Mouse (Mus musculus): ENCODE results near the gene Slc24a1. TPM values are rescaled to one million over a fixed set of nuclear protein-coding genes. Genes with fewer than 3 reads are reported as not detected.

Slc24a1 gene
- polyA plus RNA-seq, 1 experiment from 2014 or later = 0.08 TPM

GRCm38 (mm10) chr9:64960978-64961320 lies 9.5 kb upstream of the Slc24a1 start:
- ATAC-seq (ENCODE audit: low read depth) = peak; percentile 88
- under 1% methylated on average over 11 of the region's 17 CpGs for WGBS
- Histone ChIP-seq H3K36me3 (ENCODE audit: control insufficient read depth, insufficient read depth, low read length) (peaks cover 16% of the 10 kb centered on the region), H3K27me3 (ENCODE audit: control insufficient read depth, insufficient read depth, low read depth, low read length) (no peaks in the 10 kb centered on the region), H3K27ac (ENCODE audit: low read length) (peak overlapping the region; percentile 88), H3K4me2 (ENCODE audit: low read depth, low read length) (peak overlapping the region; percentile 71), H3K4me3 (ENCODE audit: low read length) (peak overlapping the region; percentile 76), H3K4me1 (replicated peaks; ENCODE audit: control insufficient read depth, insufficient read depth, low read length) (peaks cover 11% of the 10 kb centered on the region), H3K9ac (ENCODE audit: low read length) (peak overlapping the region; percentile 91), H3K9me3 (ENCODE audit: control insufficient read depth, low read length) (no peaks in the 10 kb centered on the region)

- H3K4me2 ChIP-seq (ENCODE audit: low read depth, low read length) = peak within 1 kb of the TSS; percentile 71
- H3K27me3 ChIP-seq (ENCODE audit: control insufficient read depth, insufficient read depth, low read depth, low read length) = no peaks in the 10 kb centered on the region
- H3K9ac ChIP-seq (ENCODE audit: low read length) = peak within 1 kb of the TSS; percentile 91
- H3K27ac ChIP-seq (ENCODE audit: low read length) = peak within 1 kb of the TSS; percentile 88
- 4% methylated on average over 29 of the region's 29 CpGs for WGBS
- no peaks in the 10 kb centered on the region for H3K9me3 ChIP-seq (ENCODE audit: control insufficient read depth, low read length)
- H3K4me1 ChIP-seq (replicated peaks; ENCODE audit: control insufficient read depth, insufficient read depth, low read length) = peaks cover 11% of the 10 kb centered on the region
- peak; percentile 99 for ATAC-seq (ENCODE audit: low read depth)
- peaks cover 13% of the 10 kb centered on the region for H3K36me3 ChIP-seq (ENCODE audit: control insufficient read depth, insufficient read depth, low read length)
- H3K4me3 ChIP-seq (ENCODE audit: low read length) = peak within 1 kb of the TSS; percentile 76
Measured at GRCm38 (mm10) chr9:64960117-64960977, 8.9 kb upstream of the Slc24a1 start, which contains the start of gene Ints14. TSS of gene Ints14 (plus strand) at chr9:64960905.

GRCm38 (mm10) chr9:64957276-64957675 lies 5.9 kb upstream of the Slc24a1 start:
- H3K4me2 ChIP-seq (ENCODE audit: low read depth, low read length) = no peak overlapping the region
- no peak for ATAC-seq (ENCODE audit: low read depth)
- no peak overlapping the region for H3K4me3 ChIP-seq (ENCODE audit: low read length)
- 81% methylated on average over 3 of the region's 3 CpGs for WGBS
- H3K27me3 ChIP-seq (ENCODE audit: control insufficient read depth, insufficient read depth, low read depth, low read length) = no peaks in the 10 kb centered on the region
- peaks cover 19% of the 10 kb centered on the region for H3K4me1 ChIP-seq (replicated peaks; ENCODE audit: control insufficient read depth, insufficient read depth, low read length)
- no peak overlapping the region for H3K9ac ChIP-seq (ENCODE audit: low read length)
- no peak overlapping the region for H3K27ac ChIP-seq (ENCODE audit: low read length)
- H3K9me3 ChIP-seq (ENCODE audit: control insufficient read depth, low read length) = no peaks in the 10 kb centered on the region
- H3K36me3 ChIP-seq (ENCODE audit: control insufficient read depth, insufficient read depth, low read length) = no peaks in the 10 kb centered on the region; the same call in 1 of the 2 replicates

GRCm38 (mm10) chr9:64956337-64956736 lies 4.9 kb upstream of the Slc24a1 start:
- Histone ChIP-seq H3K4me3 (ENCODE audit: low read length) (peak overlapping the region; percentile 15), H3K9me3 (ENCODE audit: control insufficient read depth, low read length) (no peaks in the 10 kb centered on the region), H3K36me3 (ENCODE audit: control insufficient read depth, insufficient read depth, low read length) (no peaks in the 10 kb centered on the region), H3K27me3 (ENCODE audit: control insufficient read depth, insufficient read depth, low read depth, low read length) (no peaks in the 10 kb centered on the region; the same call in 1 of the 2 replicates), H3K27ac (ENCODE audit: low read length) (0 out of 2 replicates have a peak overlapping the region, but pooled peaks have one; percentile 1), H3K4me2 (ENCODE audit: low read depth, low read length) (0 out of 2 replicates have a peak overlapping the region, but pooled peaks have one; percentile 19), H3K9ac (ENCODE audit: low read length) (no peak overlapping the region), H3K4me1 (replicated peaks; ENCODE audit: control insufficient read depth, insufficient read depth, low read length) (peaks cover 14% of the 10 kb centered on the region)
- no peak for ATAC-seq (ENCODE audit: low read depth)
- WGBS = 17% methylated on average over 12 of the region's 12 CpGs

GRCm38 (mm10) chr9:64953190-64953589 lies 1.8 kb upstream of the Slc24a1 start:
- Histone ChIP-seq H3K4me1 (replicated peaks; ENCODE audit: control insufficient read depth, insufficient read depth, low read length) (peaks cover 10% of the 10 kb centered on the region; the same call in 1 of the 2 replicates), H3K36me3 (ENCODE audit: control insufficient read depth, insufficient read depth, low read length) (no peaks in the 10 kb centered on the region), H3K9ac (ENCODE audit: low read length) (no peak overlapping the region; the same call in 1 of the 2 replicates), H3K4me2 (ENCODE audit: low read depth, low read length) (peak overlapping the region; percentile 20; the same call in 1 of the 2 replicates), H3K4me3 (ENCODE audit: low read length) (no peak overlapping the region), H3K27me3 (ENCODE audit: control insufficient read depth, insufficient read depth, low read depth, low read length) (no peaks in the 10 kb centered on the region; the same call in 1 of the 2 replicates), H3K9me3 (ENCODE audit: control insufficient read depth, low read length) (no peaks in the 10 kb centered on the region), H3K27ac (ENCODE audit: low read length) (peak overlapping the region; percentile 61; the same call in 1 of the 2 replicates)
- 40% methylated on average over 7 of the region's 7 CpGs for WGBS
- peak; percentile 77 for ATAC-seq (ENCODE audit: low read depth)

- no peak overlapping the region for H3K4me3 ChIP-seq (ENCODE audit: low read length)
- no peaks in the 10 kb centered on the region for H3K36me3 ChIP-seq (ENCODE audit: control insufficient read depth, insufficient read depth, low read length)
- no peak overlapping the region for H3K9ac ChIP-seq (ENCODE audit: low read length)
- H3K27me3 ChIP-seq (ENCODE audit: control insufficient read depth, insufficient read depth, low read depth, low read length) = no peaks in the 10 kb centered on the region; the same call in 1 of the 2 replicates
- ATAC-seq (ENCODE audit: low read depth) = peak; percentile 51; the same call in 1 of the 2 replicates
- peaks cover 10% of the 10 kb centered on the region; the same call in 1 of the 2 replicates for H3K4me1 ChIP-seq (replicated peaks; ENCODE audit: control insufficient read depth, insufficient read depth, low read length)
- no peak overlapping the region for H3K4me2 ChIP-seq (ENCODE audit: low read depth, low read length)
- H3K9me3 ChIP-seq (ENCODE audit: control insufficient read depth, low read length) = no peaks in the 10 kb centered on the region
- WGBS = 17% methylated on average over 5 of the region's 5 CpGs
- H3K27ac ChIP-seq (ENCODE audit: low read length) = no peak overlapping the region
Measured at GRCm38 (mm10) chr9:64952055-64952454, 648 bp upstream of the Slc24a1 start.

GRCm38 (mm10) chr9:64947483-64948095 lies 3.8 kb downstream of the Slc24a1 start:
- H3K4me2 ChIP-seq (ENCODE audit: low read depth, low read length) = no peak overlapping the region
- 0 out of 2 replicates have a peak, but pooled peaks cover 2% of the 10 kb centered on the region for H3K4me1 ChIP-seq (replicated peaks; ENCODE audit: control insufficient read depth, insufficient read depth, low read length)
- no peak overlapping the region for H3K27ac ChIP-seq (ENCODE audit: low read length)
- no peak for ATAC-seq (ENCODE audit: low read depth)
- H3K4me3 ChIP-seq (ENCODE audit: low read length) = no peak overlapping the region
- H3K9ac ChIP-seq (ENCODE audit: low read length) = no peak overlapping the region
- 79% methylated on average over 9 of the region's 9 CpGs for whole genome bisulfite sequencing
- no peaks in the 10 kb centered on the region for H3K36me3 ChIP-seq (ENCODE audit: control insufficient read depth, insufficient read depth, low read length)
- H3K27me3 ChIP-seq (ENCODE audit: control insufficient read depth, insufficient read depth, low read depth, low read length) = no peaks in the 10 kb centered on the region; the same call in 1 of the 2 replicates
- no peaks in the 10 kb centered on the region for H3K9me3 ChIP-seq (ENCODE audit: control insufficient read depth, low read length)

GRCm38 (mm10) chr9:64943997-64944396 lies 7.4 kb downstream of the Slc24a1 start:
- H3K27ac ChIP-seq (ENCODE audit: low read length) = no peak overlapping the region
- no peaks in the 10 kb centered on the region for H3K36me3 ChIP-seq (ENCODE audit: control insufficient read depth, insufficient read depth, low read length)
- ATAC-seq (ENCODE audit: low read depth) = no peak
- H3K4me3 ChIP-seq (ENCODE audit: low read length) = no peak overlapping the region
- H3K4me2 ChIP-seq (ENCODE audit: low read depth, low read length) = no peak overlapping the region
- no peaks in the 10 kb centered on the region for H3K27me3 ChIP-seq (ENCODE audit: control insufficient read depth, insufficient read depth, low read depth, low read length)
- H3K9ac ChIP-seq (ENCODE audit: low read length) = no peak overlapping the region
- H3K9me3 ChIP-seq (ENCODE audit: control insufficient read depth, low read length) = no peaks in the 10 kb centered on the region
- WGBS = 38% methylated on average over 11 of the region's 11 CpGs
- peaks cover 13% of the 10 kb centered on the region for H3K4me1 ChIP-seq (replicated peaks; ENCODE audit: control insufficient read depth, insufficient read depth, low read length)

- WGBS = 61% methylated on average over 4 of the region's 4 CpGs
- Histone ChIP-seq H3K36me3 (ENCODE audit: control insufficient read depth, insufficient read depth, low read length) (no peaks in the 10 kb centered on the region), H3K27me3 (ENCODE audit: control insufficient read depth, insufficient read depth, low read depth, low read length) (no peaks in the 10 kb centered on the region), H3K27ac (ENCODE audit: low read length) (peak overlapping the region; percentile 77), H3K4me1 (replicated peaks; ENCODE audit: control insufficient read depth, insufficient read depth, low read length) (peaks cover 14% of the 10 kb centered on the region), H3K4me2 (ENCODE audit: low read depth, low read length) (no peak overlapping the region), H3K4me3 (ENCODE audit: low read length) (no peak overlapping the region), H3K9ac (ENCODE audit: low read length) (no peak overlapping the region), H3K9me3 (ENCODE audit: control insufficient read depth, low read length) (no peaks in the 10 kb centered on the region)
- peak; percentile 56 for ATAC-seq (ENCODE audit: low read depth)
Measured at GRCm38 (mm10) chr9:64941650-64942049, 9.8 kb downstream of the Slc24a1 start.

Measured in lung, embryonic 16.5 days (tissue).